Mouse (Mus musculus) heart, embryonic 12.5 days (tissue): Measurements from ENCODE around the gene Hmgb1. TPM values are rescaled to one million over a fixed set of nuclear protein-coding genes. Genes with fewer than 3 reads are reported as not detected.
A peak's percentile ranks its signal among the peaks of the same experiment; 100 is the strongest.

Experiments
- ATAC-seq: fragments of 200-750 bp; cut with Nextera tagmentation; 2 replicates; pipeline ENCODE4 v1.8.0; 2017; ENCODE audit warnings: moderate TSS enrichment, moderate library complexity; ENCODE audit not compliant: insufficient number of reproducible peaks, low FRiP score
- H3K27ac ChIP-seq: fragments of 300-500 bp; sonication (generic); 2 replicates; pipeline ENCODE4 v1.5.1; 2016; ENCODE audit warnings: mild to moderate bottlenecking, moderate library complexity; ENCODE audit not compliant: poor library complexity, severe bottlenecking
- H3K27me3 ChIP-seq: fragments of 300-500 bp; sonication (generic); replicated peaks from 2 replicates; pipeline ENCODE4 v1.6.1; 2016; ENCODE audit warnings: mild to moderate bottlenecking, moderate library complexity
- H3K36me3 ChIP-seq: fragments of 300-500 bp; sonication (generic); 2 replicates; pipeline ENCODE4 v1.6.1; 2016; ENCODE audit warnings: mild to moderate bottlenecking, moderate library complexity
- H3K4me1 ChIP-seq: fragments of 300-500 bp; sonication (generic); replicated peaks from 2 replicates; pipeline ENCODE4 v1.6.1; 2016; ENCODE audit warnings: mild to moderate bottlenecking
- H3K4me2 ChIP-seq: fragments of 300-500 bp; sonication (generic); 2 replicates; pipeline ENCODE4 v1.6.1; 2016; ENCODE audit warnings: mild to moderate bottlenecking, moderate library complexity
- H3K4me3 ChIP-seq: fragments of 300-500 bp; sonication (generic); 2 replicates; pipeline ENCODE4 v1.5.1; 2016; ENCODE audit warnings: mild to moderate bottlenecking
- H3K9ac ChIP-seq: fragments of 300-500 bp; sonication (generic); 2 replicates; pipeline ENCODE4 v1.6.1; 2016; ENCODE audit warnings: mild to moderate bottlenecking, moderate library complexity
- H3K9me3 ChIP-seq: fragments of 300-500 bp; sonication (generic); replicated peaks from 2 replicates; pipeline ENCODE4 v1.6.1; 2016; ENCODE audit warnings: mild to moderate bottlenecking, moderate library complexity
- WGBS: fragments of 180-500 bp; shearing (Covaris S2); methylation state at CpG from one replicate; pipeline ENCODE4 v1.1.7; 2016; 5-methylcytosine and 5-hydroxymethylcytosine counted together
- polyA plus RNA-seq: library from polyadenylated mRNA; unstranded; fragments of >200 nt; fragmentation: Nextera tagmentation; extraction: Ambion mirVana; gene quantifications from 2 replicates; pipeline ENCODE4 v1.2.1, GENCODE M21; 2016

Hmgb1 gene
- polyA plus RNA-seq, 1 experiment from 2014 or later = 801 TPM

DNA sequence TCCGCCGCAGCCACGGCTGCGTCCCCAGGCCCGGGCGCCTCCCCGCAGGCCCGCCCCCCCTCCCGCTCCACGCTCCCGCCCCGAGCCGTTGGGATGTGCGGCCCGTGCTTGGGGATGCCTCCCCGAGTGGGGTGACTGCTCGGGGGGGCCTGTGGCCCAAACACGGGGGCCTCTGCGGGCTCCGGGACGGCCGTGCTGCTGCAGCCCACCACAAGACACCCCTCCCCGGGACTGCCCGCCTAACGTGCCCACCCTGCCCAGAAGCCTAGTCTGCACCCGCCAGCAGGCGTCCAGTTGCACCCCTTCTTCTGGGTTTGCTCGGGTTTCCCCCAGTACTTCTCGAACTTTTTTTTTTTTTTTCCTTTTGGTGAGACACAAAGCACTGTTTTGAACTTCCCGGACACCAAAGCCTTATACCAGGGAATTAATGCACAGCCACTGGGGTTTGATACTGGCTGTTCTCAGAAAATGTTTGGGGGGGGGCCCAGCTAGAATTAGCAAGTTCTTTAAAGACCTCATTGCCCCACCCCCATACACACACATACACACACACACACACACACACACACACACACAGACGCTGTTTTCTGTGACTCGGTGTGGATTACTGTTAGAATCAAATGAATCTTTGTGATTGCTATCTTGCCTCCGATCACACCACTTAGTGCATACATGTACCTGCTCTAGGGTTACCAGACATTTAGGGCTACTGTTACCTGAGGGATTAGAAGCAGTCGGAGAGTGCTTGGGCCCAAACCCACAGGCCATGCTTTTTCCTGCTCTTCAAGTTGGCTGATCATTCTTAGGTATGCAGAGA lies 130.7 kb downstream of the Hmgb1 start:
- ATAC-seq = no peak; the same call in 1 of the 2 replicates
- Histone ChIP-seq H3K27ac (peak overlapping the region; percentile 100), H3K9ac (peak overlapping the region; percentile 82), H3K36me3 (peaks cover 13% of the 10 kb centered on the region), H3K4me3 (peak overlapping the region; percentile 99), H3K27me3 (no peaks in the 10 kb centered on the region), H3K4me1 (peaks cover 11% of the 10 kb centered on the region), H3K4me2 (peak overlapping the region; percentile 94), H3K9me3 (no peaks in the 10 kb centered on the region)
- WGBS = 7% methylated on average over 22 of the region's 34 CpGs

DNA sequence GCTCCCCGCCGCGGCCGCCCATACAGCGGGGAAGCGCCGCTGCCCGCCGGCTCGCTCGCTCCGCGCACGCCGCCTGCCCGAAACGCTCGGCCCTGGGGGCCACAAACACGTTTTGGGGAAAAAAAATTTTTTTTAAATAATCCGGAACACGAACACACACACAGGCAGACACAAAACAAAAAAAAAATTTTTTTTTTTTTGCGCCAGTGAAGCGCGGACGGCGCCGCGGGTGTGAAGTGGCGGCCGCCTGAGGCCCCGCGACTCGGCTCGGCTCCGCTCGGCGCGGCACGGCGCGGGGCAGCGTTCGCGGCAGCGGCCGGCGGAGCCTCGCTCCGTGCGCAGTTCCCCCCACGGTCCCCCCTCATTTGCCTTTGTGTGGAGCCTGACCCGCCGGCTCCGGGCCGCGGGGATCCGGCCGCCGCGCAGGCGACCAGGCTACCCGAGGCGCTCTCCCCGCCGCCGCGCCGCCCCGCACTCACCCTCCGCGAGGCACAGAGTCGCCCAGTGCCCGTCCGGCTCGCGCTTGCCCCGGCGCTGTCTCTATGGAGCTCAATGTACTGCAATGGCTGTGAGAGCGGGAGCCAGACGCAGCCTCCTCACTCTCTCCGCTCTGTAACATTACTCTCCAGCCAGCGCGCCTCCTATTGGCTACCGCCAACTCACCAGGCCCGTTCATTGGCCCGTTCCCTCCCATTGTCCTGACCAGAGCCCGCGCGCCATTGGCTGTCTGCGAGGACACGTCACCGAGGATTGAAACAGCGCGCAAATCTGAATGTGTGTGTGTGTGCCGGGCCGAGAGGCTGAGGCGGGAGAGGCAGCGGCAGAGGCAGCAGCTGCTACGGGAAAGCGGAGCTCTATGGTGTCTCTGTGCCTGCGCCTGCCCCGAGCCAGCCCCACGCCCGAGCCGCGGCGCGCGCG lies 131.6 kb downstream of the Hmgb1 start:
- peak overlapping the region; percentile 100 for H3K27ac ChIP-seq
- peak; percentile 97 for ATAC-seq
- peak overlapping the region; percentile 94 for H3K4me2 ChIP-seq
- peaks cover 11% of the 10 kb centered on the region for H3K4me1 ChIP-seq
- H3K4me3 ChIP-seq = peak overlapping the region; percentile 99
- no peaks in the 10 kb centered on the region for H3K27me3 ChIP-seq
- H3K36me3 ChIP-seq = peaks cover 13% of the 10 kb centered on the region
- H3K9ac ChIP-seq = peak overlapping the region; percentile 100
- no peaks in the 10 kb centered on the region for H3K9me3 ChIP-seq
- under 1% methylated on average over 109 of the region's 110 CpGs for WGBS

DNA sequence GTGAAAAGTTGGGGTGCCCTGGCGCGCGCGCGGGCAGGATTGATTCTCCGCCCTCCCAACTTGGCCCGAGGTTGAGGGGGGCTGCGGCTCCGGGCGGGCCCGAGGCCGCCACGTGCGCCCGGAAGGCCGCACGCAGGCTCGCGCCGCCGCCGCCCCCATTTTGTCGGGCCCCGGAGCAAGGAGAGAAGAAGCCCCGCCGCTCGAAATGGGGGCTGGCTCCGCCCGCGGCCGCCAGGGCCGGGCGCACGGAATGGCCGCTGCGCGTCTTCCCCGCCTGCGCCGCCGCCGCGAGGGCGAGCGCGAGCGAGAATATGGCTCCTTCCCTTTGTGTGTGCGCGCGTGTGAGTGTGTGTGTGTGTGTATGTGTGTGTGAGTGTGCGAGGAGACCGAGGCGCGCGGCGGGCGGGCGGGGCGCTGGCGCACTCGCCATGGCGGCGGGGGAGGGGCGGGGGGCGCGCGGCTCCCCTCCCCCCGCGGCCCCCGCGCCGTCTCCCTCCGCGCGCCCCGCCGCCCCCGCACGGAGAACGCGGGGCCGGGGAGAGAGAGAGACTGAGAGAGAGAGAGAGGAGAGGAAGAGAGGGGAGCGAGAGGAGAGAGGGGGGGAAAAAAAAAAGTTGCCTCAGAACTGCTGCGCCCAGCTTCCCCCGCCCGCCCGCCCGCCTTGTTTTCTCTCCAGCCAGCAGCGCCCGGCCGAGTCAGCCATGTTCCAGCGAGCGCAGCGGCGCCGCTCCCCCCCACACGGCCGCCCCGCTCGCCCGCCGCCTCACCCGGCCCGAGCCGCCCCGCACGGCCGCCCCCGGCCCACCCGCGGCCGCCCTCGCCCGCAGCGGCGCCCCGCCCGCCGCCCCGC lies 132.5 kb downstream of the Hmgb1 start:
- WGBS = 9% methylated on average over 63 of the region's 120 CpGs
- Histone ChIP-seq H3K4me3 (peak overlapping the region; percentile 99), H3K4me1 (peaks cover 11% of the 10 kb centered on the region), H3K27ac (peak overlapping the region; percentile 100), H3K36me3 (peaks cover 15% of the 10 kb centered on the region), H3K9me3 (no peaks in the 10 kb centered on the region), H3K9ac (peak overlapping the region; percentile 100), H3K27me3 (no peaks in the 10 kb centered on the region), H3K4me2 (peak overlapping the region; percentile 92)
- peak; percentile 68 for ATAC-seq

- ATAC-seq = no peak
- peak overlapping the region; percentile 100 for H3K27ac ChIP-seq
- H3K4me2 ChIP-seq = peak overlapping the region; percentile 92
- peak overlapping the region; percentile 100 for H3K9ac ChIP-seq
- H3K4me1 ChIP-seq = peaks cover 11% of the 10 kb centered on the region
- H3K36me3 ChIP-seq = peaks cover 22% of the 10 kb centered on the region
- WGBS = 1% methylated on average over 27 of the region's 27 CpGs
- no peaks in the 10 kb centered on the region for H3K9me3 ChIP-seq
- H3K4me3 ChIP-seq = peak overlapping the region; percentile 99
- H3K27me3 ChIP-seq = no peaks in the 10 kb centered on the region
Measured at GRCm38 (mm10) chr5:149051194-149051570, 133.1 kb downstream of the Hmgb1 start.

- 31% methylated on average over 10 of the region's 10 CpGs for WGBS
- Histone ChIP-seq H3K4me1 (peaks cover 11% of the 10 kb centered on the region), H3K36me3 (peaks cover 27% of the 10 kb centered on the region), H3K9ac (peak overlapping the region; percentile 100), H3K9me3 (no peaks in the 10 kb centered on the region), H3K27me3 (no peaks in the 10 kb centered on the region), H3K27ac (peak overlapping the region; percentile 100; the same call in 1 of the 2 replicates), H3K4me3 (peak overlapping the region; percentile 99), H3K4me2 (peak overlapping the region; percentile 92)
- ATAC-seq = no peak
Measured at GRCm38 (mm10) chr5:149050588-149051160, 133.6 kb downstream of the Hmgb1 start.

DNA sequence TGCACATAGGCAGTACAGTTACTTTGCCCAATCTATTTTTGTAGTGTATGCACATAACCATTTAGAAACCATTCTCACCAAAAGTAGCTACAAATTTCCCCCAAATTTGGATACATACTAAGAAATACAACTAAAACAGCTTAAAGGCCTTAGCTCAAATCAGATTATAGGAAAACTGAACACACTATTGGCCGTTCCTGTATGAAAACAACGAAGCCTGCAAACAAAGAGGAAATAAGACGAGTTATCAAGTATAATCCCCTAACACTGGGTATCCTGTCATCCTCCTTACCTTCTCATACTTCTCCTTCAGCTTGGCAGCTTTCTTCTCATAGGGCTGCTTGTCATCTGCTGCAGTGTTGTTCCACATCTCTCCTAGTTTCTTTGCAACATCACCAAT lies 134.9 kb downstream of the Hmgb1 start:
- ATAC-seq = no peak

DNA sequence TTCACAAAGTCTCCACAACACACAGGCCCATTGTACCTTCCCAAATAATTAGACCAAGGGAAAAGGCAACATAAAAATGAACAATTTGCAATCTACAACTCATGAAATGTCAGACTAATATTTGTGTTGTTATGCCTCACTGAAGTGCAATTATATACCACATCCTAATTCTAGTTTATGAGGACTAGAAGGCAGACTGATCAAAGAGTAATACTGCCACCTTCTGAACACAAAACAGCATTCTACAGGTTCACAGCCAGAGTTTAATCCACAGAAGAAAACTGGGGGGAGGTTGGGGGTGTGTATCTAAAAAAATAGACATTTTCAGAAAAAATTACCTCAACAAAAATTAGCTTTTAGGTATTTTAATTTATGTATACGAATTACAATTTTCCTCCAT lies 135.3 kb downstream of the Hmgb1 start:
- 86% methylated on average over 1 of the region's 1 CpGs for WGBS
- Histone ChIP-seq H3K27me3 (no peaks in the 10 kb centered on the region), H3K4me2 (no peak overlapping the region), H3K36me3 (peaks cover 34% of the 10 kb centered on the region), H3K9me3 (no peaks in the 10 kb centered on the region), H3K27ac (no peak overlapping the region), H3K4me3 (no peak overlapping the region), H3K9ac (no peak overlapping the region), H3K4me1 (peaks cover 11% of the 10 kb centered on the region)
- no peak for ATAC-seq

More for the DNA sequence above, 134.9 kb downstream of the Hmgb1 start:
- Histone ChIP-seq H3K27ac (no peak overlapping the region), H3K4me2 (no peak overlapping the region), H3K9me3 (no peaks in the 10 kb centered on the region), H3K4me1 (peaks cover 11% of the 10 kb centered on the region), H3K36me3 (peaks cover 34% of the 10 kb centered on the region), H3K27me3 (no peaks in the 10 kb centered on the region), H3K4me3 (no peak overlapping the region), H3K9ac (no peak overlapping the region)
- 90% methylated on average over 3 of the region's 3 CpGs for WGBS

DNA sequence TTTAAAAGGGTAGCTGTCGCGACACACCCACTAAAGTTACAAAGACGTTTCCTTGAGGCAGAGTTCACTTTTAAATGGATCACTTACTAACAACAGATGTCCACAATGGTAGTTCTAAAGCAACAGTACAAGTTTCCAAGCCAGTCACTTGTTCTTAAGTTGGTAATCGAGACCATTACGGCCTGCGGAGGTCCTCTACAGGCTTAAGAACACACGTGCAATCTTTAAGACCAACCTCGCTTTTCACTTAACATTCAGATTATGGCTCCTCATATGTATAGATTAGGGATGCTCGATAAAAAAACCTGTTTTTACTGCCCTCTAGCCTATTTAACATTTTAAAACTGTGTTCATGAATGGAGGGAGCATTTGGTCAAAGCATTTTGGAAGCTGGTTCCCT lies 137.6 kb downstream of the Hmgb1 start:
- Histone ChIP-seq H3K4me2 (no peak overlapping the region), H3K27ac (no peak overlapping the region), H3K36me3 (peaks cover 34% of the 10 kb centered on the region), H3K27me3 (no peaks in the 10 kb centered on the region), H3K9me3 (no peaks in the 10 kb centered on the region), H3K4me1 (peaks cover 5% of the 10 kb centered on the region), H3K4me3 (no peak overlapping the region), H3K9ac (no peak overlapping the region)
- ATAC-seq = no peak
- 83% methylated on average over 9 of the region's 9 CpGs for WGBS

- H3K27ac ChIP-seq = no peak overlapping the region
- 91% methylated on average over 9 of the region's 9 CpGs for WGBS
Measured at GRCm38 (mm10) chr5:149045470-149046085, 138.7 kb downstream of the Hmgb1 start.

DNA sequence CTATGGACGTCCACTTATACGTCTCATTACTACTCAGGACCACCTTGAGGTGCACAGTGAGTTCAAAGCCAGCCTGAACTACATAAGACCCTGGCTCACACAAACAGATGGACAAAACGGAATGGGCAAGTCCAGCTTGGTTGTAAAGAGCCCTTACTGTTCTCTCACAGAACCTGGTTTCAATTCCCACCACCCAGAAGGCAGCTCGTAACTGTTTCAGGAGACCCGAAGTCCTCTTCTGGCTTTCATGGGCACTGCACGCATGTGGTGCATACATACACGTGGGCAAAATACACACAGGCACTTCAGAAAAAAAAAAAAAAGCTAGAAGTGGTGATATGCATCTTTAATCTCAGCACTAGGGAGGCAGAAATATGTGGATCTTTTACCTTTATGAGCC lies 139.2 kb downstream of the Hmgb1 start:
- Histone ChIP-seq H3K36me3 (peaks cover 31% of the 10 kb centered on the region), H3K9me3 (peaks cover 2% of the 10 kb centered on the region; the same call in 1 of the 2 replicates), H3K27me3 (no peaks in the 10 kb centered on the region), H3K4me2 (no peak overlapping the region), H3K9ac (no peak overlapping the region), H3K27ac (no peak overlapping the region), H3K4me1 (no peaks in the 10 kb centered on the region), H3K4me3 (no peak overlapping the region)
- no peak for ATAC-seq
- 83% methylated on average over 7 of the region's 7 CpGs for WGBS

More at GRCm38 (mm10) chr5:149045470-149046085, 138.7 kb downstream of the Hmgb1 start:
- no peak overlapping the region for H3K9ac ChIP-seq
- ATAC-seq = no peak
- H3K27me3 ChIP-seq = no peaks in the 10 kb centered on the region
- H3K4me1 ChIP-seq = peaks cover 3% of the 10 kb centered on the region
- H3K4me3 ChIP-seq = no peak overlapping the region
- no peaks in the 10 kb centered on the region for H3K9me3 ChIP-seq
- H3K36me3 ChIP-seq = peaks cover 34% of the 10 kb centered on the region
- H3K4me2 ChIP-seq = no peak overlapping the region
